Mouse (Mus musculus) cerebellum, adult (tissue): ENCODE data around the gene Iffo1.

Experiments
- ATAC-seq: cut with Nextera tagmentation; 2 replicates; pipeline ENCODE4 v1.9.2; 2017; ENCODE audit warnings: mild to moderate bottlenecking, moderate library complexity, mixed read lengths; ENCODE audit not compliant: insufficient number of reproducible peaks, low FRiP score, low TSS enrichment

Gene Iffo1

GRCm38 (mm10) chr6:125145001-125145400, at the start of gene Iffo1:
Gene Iffo1 (plus strand): TSS chr6:125145241.
- peak; percentile 87 for ATAC-seq

- ATAC-seq: peak; percentile 53
These were observed 49.4 kb upstream of the Iffo1 start, which contains the start of gene Chd4 for GRCm38 (mm10) chr6:125095391-125096278. Gene Chd4 (plus strand): TSS chr6:125095981.

- no peak for ATAC-seq
These were observed 48.8 kb upstream of the Iffo1 start for GRCm38 (mm10) chr6:125096279-125096596.

- ATAC-seq: no peak; the same call in 1 of the 2 replicates
These were observed 48.3 kb upstream of the Iffo1 start for GRCm38 (mm10) chr6:125096597-125097345.

GRCm38 (mm10) chr6:125097346-125097689, 47.7 kb upstream of the Iffo1 start:
- no peak for ATAC-seq

GRCm38 (mm10) chr6:125097951-125098350, 47.1 kb upstream of the Iffo1 start:
- ATAC-seq: no peak

- ATAC-seq: no peak
These were observed 46.5 kb upstream of the Iffo1 start for GRCm38 (mm10) chr6:125098513-125098912.

GRCm38 (mm10) chr6:125099421-125099971, 45.5 kb upstream of the Iffo1 start:
- no peak for ATAC-seq

GRCm38 (mm10) chr6:125101444-125101843, 43.6 kb upstream of the Iffo1 start:
- no peak for ATAC-seq

GRCm38 (mm10) chr6:125104223-125104622, 40.8 kb upstream of the Iffo1 start:
- ATAC-seq: no peak

GRCm38 (mm10) chr6:125107705-125108104, 37.3 kb upstream of the Iffo1 start:
- no peak for ATAC-seq

GRCm38 (mm10) chr6:125109371-125109770, 35.7 kb upstream of the Iffo1 start:
- ATAC-seq: no peak

- no peak for ATAC-seq
These were observed 34.1 kb upstream of the Iffo1 start for GRCm38 (mm10) chr6:125110927-125111326.

GRCm38 (mm10) chr6:125112553-125112952, 32.5 kb upstream of the Iffo1 start:
- no peak for ATAC-seq

GRCm38 (mm10) chr6:125119387-125119786, 25.7 kb upstream of the Iffo1 start:
- no peak for ATAC-seq

GRCm38 (mm10) chr6:125128724-125129123, 16.3 kb upstream of the Iffo1 start:
- no peak for ATAC-seq

GRCm38 (mm10) chr6:125129710-125130402, 15.2 kb upstream of the Iffo1 start:
- no peak for ATAC-seq

- peak; percentile 84 for ATAC-seq
These were observed 13.5 kb upstream of the Iffo1 start, which contains the start of gene Nop2 for GRCm38 (mm10) chr6:125131302-125132156. Gene Nop2 (plus strand): TSS chr6:125131909.

- ATAC-seq: no peak
These were observed 12.6 kb upstream of the Iffo1 start for GRCm38 (mm10) chr6:125132470-125132869.
